Mouse (Mus musculus): Measurements from ENCODE around the gene Bnc2. TPM values are rescaled to one million over a fixed set of nuclear protein-coding genes. Genes with fewer than 3 reads are reported as not detected.
A peak's percentile ranks its signal among the peaks of the same experiment; 100 is the strongest.

Gene Bnc2
- total RNA-seq, 1 experiment from 2014 or later: 7.3 TPM

- DNase-seq: no peak
Measured at GRCm38 (mm10) chr4:84502581-84503269, 172.3 kb downstream of the Bnc2 start.

- DNase-seq: no peak
Measured at GRCm38 (mm10) chr4:84500796-84501349, 174.2 kb downstream of the Bnc2 start.

- no peak for DNase-seq
Measured at GRCm38 (mm10) chr4:84500259-84500658, 174.8 kb downstream of the Bnc2 start.

- DNase-seq: no peak
Measured at GRCm38 (mm10) chr4:84498469-84498868, 176.6 kb downstream of the Bnc2 start.

- DNase-seq: peak; percentile 4
Measured at GRCm38 (mm10) chr4:84488323-84488722, 186.8 kb downstream of the Bnc2 start.

GRCm38 (mm10) chr4:84482680-84483079, 192.4 kb downstream of the Bnc2 start:
- no peak for DNase-seq

GRCm38 (mm10) chr4:84472643-84473042, 202.4 kb downstream of the Bnc2 start:
- DNase-seq: no peak

- DNase-seq: no peak
Measured at GRCm38 (mm10) chr4:84470106-84470885, 204.8 kb downstream of the Bnc2 start.

- no peak for DNase-seq
Measured at GRCm38 (mm10) chr4:84469400-84469799, 205.7 kb downstream of the Bnc2 start.

- DNase-seq: no peak
Measured at GRCm38 (mm10) chr4:84467722-84468121, 207.4 kb downstream of the Bnc2 start.

- no peak for DNase-seq
Measured at GRCm38 (mm10) chr4:84458218-84458560, 216.9 kb downstream of the Bnc2 start.

- no peak for DNase-seq
Measured at GRCm38 (mm10) chr4:84457512-84458217, 217.4 kb downstream of the Bnc2 start.

- no peak for DNase-seq
Measured at GRCm38 (mm10) chr4:84456853-84457249, 218.2 kb downstream of the Bnc2 start.

- DNase-seq: no peak
Measured at GRCm38 (mm10) chr4:84456198-84456852, 218.8 kb downstream of the Bnc2 start.

- no peak for DNase-seq
Measured at GRCm38 (mm10) chr4:84454493-84454892, 220.6 kb downstream of the Bnc2 start.

- DNase-seq: no peak
Measured at GRCm38 (mm10) chr4:84453586-84453985, 221.5 kb downstream of the Bnc2 start.

- DNase-seq: no peak
Measured at GRCm38 (mm10) chr4:84452642-84453041, 222.4 kb downstream of the Bnc2 start.

GRCm38 (mm10) chr4:84449246-84450005, 225.6 kb downstream of the Bnc2 start:
- DNase-seq: no peak

- no peak for DNase-seq
Measured at GRCm38 (mm10) chr4:84433324-84433723, 241.8 kb downstream of the Bnc2 start.

GRCm38 (mm10) chr4:84431677-84432515, 243.2 kb downstream of the Bnc2 start:
- DNase-seq: no peak

GRCm38 (mm10) chr4:84427955-84428354, 247.1 kb downstream of the Bnc2 start:
- DNase-seq: no peak
